Mouse (Mus musculus) intestine, embryonic 16.5 days (tissue): ENCODE measurements around the gene Hspb9. TPM values are rescaled to one million over a fixed set of nuclear protein-coding genes. Genes with fewer than 3 reads are reported as not detected.

ENCODE experiments used
- ATAC-seq: fragments of 200-750 bp; cut with Nextera tagmentation; 2 replicates; pipeline ENCODE4 v1.8.0; 2017; ENCODE audit warnings: moderate TSS enrichment, moderate library complexity
- H3K27ac ChIP-seq: fragments of 300-500 bp; sonication (generic); 2 replicates; pipeline ENCODE4 v1.5.1; 2014; ENCODE audit warnings: mild to moderate bottlenecking, low read length
- H3K27me3 ChIP-seq: fragments of 300-500 bp; sonication (generic); replicated peaks from 2 replicates; pipeline ENCODE4 v1.6.1; 2014; ENCODE audit warnings: low read length, control low read depth, mixed read lengths; ENCODE audit not compliant: control insufficient read depth, insufficient read depth
- H3K36me3 ChIP-seq: fragments of 300-500 bp; sonication (generic); 2 replicates; pipeline ENCODE4 v1.6.1; 2014; ENCODE audit warnings: low read length, control low read depth; ENCODE audit not compliant: control insufficient read depth, insufficient read depth
- H3K4me1 ChIP-seq: fragments of 300-500 bp; sonication (generic); 2 replicates; pipeline ENCODE4 v1.6.1; 2014; ENCODE audit warnings: low read length, control low read depth, mixed read lengths; ENCODE audit not compliant: control insufficient read depth, insufficient read depth
- H3K4me2 ChIP-seq: fragments of 300-500 bp; sonication (generic); 2 replicates; pipeline ENCODE4 v1.6.1; 2014; ENCODE audit warnings: low read depth, low read length, control low read depth
- H3K4me3 ChIP-seq: fragments of 300-500 bp; sonication (generic); 2 replicates; pipeline ENCODE4 v1.5.1; 2014; ENCODE audit warnings: mild to moderate bottlenecking, low read length
- H3K9ac ChIP-seq: fragments of 300-500 bp; sonication (generic); 2 replicates; pipeline ENCODE4 v1.6.1; 2014; ENCODE audit warnings: low read depth, low read length
- H3K9me3 ChIP-seq: fragments of 300-500 bp; sonication (generic); 2 replicates; pipeline ENCODE4 v1.6.1; 2016; ENCODE audit warnings: low read length, control low read depth; ENCODE audit not compliant: control insufficient read depth
- WGBS: fragments of 180-500 bp; shearing (Covaris S2); extraction: QIAGEN DNeasy Blood & Tissue Kit; methylation state at CpG from one replicate; pipeline ENCODE4 v1.1.7; 2014; 5-methylcytosine and 5-hydroxymethylcytosine counted together
- polyA plus RNA-seq: library from polyadenylated mRNA; unstranded; fragments of >200 nt; fragmentation: Nextera tagmentation; extraction: Ambion mirVana; gene quantifications from 2 replicates; pipeline ENCODE4 v1.2.1, GENCODE M21; 2015

The Hspb9 gene
- 0.29 TPM in 1 of 2 replicates, not detected in the other for polyA plus RNA-seq

DNA sequence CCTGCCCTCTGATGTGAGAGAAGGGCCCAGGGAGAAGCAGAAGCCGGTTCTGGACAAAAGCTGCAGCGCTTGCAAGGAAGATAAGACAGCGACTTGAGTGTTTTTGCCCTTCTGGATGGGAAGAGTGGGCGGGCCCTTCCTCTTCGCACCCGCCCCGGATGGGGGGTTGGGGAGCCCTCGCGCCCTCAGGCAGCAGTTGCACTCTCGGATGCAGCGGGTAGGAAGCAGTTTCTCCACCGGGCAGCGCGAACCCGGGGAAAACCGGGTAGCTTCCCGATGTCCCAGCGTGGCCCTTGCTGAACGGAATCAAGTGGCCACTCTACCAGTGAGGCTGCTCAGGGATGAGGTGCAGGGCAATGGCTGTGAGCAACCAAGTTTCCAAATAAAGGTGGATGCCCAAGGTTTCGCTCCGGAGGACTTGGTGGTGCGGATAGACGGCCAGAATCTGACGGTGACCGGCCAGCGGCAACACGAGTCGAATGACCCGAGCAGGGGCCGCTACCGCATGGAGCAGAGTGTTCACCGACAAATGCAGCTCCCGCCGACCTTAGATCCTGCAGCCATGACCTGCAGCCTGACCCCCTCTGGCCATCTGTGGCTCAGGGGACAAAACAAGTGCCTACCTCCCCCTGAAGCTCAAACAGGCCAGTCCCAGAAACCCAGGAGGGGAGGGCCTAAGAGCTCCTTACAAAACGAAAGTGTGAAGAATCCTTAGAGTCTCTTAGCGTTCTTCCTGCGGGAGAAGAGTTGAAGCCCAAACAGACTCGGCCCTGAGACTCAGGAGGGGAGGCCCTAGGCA lies at the start of gene Hspb9:
Gene Hspb9 (plus strand): TSS at position 116 of the 799 bp plus-strand sequence.
- peak within 1 kb of the TSS; percentile 74 for H3K27ac ChIP-seq
- ATAC-seq, result peak; percentile 27; the same call in 1 of the 2 replicates
- H3K4me1 ChIP-seq, result peaks cover 31% of the 10 kb centered on the region
- peak within 1 kb of the TSS; percentile 64 for H3K9ac ChIP-seq
- H3K36me3 ChIP-seq, result peaks cover 8% of the 10 kb centered on the region
- H3K4me3 ChIP-seq, result peak within 1 kb of the TSS; percentile 39
- peak within 1 kb of the TSS; percentile 60 for H3K4me2 ChIP-seq
- H3K27me3 ChIP-seq, result no peaks in the 10 kb centered on the region
- no peaks in the 10 kb centered on the region for H3K9me3 ChIP-seq
- WGBS, result 12% methylated on average over 38 of the region's 38 CpGs

DNA sequence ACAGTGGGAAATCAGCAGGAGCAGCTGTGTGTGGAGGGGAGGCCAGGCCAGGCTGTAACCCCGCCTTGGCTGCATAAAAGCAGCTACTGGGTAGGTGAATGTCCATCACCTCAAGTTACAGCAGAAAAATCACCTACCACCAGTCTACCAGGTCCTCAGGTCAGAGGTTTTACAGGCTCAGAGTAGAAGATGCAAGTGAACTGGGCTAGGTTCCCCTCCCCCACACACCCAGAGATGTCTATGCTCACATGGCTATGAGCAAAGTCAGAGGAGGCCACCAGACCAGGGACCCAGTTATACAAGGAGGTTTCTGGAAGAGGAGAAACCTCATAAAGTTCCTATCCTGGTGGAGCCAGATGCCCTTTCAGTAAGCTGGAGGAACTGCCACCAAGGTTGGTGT lies 42.6 kb upstream of the Hspb9 start:
- Histone ChIP-seq H3K4me1 (peaks cover 5% of the 10 kb centered on the region; the same call in 1 of the 2 replicates), H3K27ac (no peak overlapping the region), H3K9me3 (no peaks in the 10 kb centered on the region), H3K27me3 (peaks cover 4% of the 10 kb centered on the region; the same call in 1 of the 2 replicates), H3K4me3 (no peak overlapping the region), H3K4me2 (no peak overlapping the region), H3K9ac (no peak overlapping the region), H3K36me3 (no peaks in the 10 kb centered on the region)
- ATAC-seq, result no peak
- WGBS, result 72% methylated on average over 1 of the region's 1 CpGs

DNA sequence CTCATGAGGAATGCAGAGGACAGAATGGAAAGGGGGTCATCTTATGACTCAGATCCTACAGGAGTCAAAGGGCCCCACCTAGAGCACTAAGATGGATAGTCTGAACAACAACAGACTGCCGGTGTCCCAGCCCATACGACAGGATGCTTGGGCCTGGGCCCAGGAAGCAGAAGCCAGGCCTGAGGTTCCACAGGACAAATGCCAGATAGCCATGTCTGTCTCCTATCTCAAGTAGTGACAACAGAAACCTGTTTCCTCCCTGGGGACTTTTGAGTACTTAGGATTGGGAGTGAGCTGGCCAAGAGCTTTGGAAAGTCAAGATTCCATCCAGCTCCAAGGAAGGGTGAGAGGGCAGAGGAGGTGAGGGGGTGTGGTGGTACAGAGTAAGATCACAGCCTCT lies 41.7 kb upstream of the Hspb9 start:
- WGBS, result 45% methylated on average over 2 of the region's 2 CpGs
- H3K36me3 ChIP-seq, result no peaks in the 10 kb centered on the region
- no peaks in the 10 kb centered on the region for H3K9me3 ChIP-seq
- no peak for ATAC-seq
- H3K9ac ChIP-seq, result no peak overlapping the region
- H3K4me2 ChIP-seq, result no peak overlapping the region
- H3K27me3 ChIP-seq, result peaks cover 4% of the 10 kb centered on the region; the same call in 1 of the 2 replicates
- H3K4me1 ChIP-seq, result peaks cover 5% of the 10 kb centered on the region; the same call in 1 of the 2 replicates
- no peak overlapping the region for H3K4me3 ChIP-seq
- H3K27ac ChIP-seq, result no peak overlapping the region

DNA sequence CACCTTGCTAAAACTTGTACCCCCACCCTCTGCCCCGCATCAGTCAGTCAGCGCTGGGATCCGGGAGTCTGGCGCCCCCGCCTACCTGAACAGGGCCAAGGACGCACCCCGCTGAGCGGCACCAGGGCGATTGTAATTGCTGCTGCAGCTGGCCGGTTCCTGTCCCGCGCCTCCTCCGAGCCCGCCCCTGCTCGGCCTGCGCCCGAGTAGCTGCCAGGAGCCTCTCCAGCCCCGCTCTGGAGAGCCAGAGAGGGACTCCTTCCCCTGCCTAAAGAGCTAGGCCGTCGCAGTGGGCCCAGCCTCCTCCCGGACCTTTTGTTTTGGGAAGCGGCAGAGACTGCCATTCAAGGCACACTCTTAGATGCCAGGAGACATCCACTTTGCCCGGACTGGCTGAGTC lies 40.5 kb upstream of the Hspb9 start:
- Histone ChIP-seq H3K36me3 (no peaks in the 10 kb centered on the region), H3K9me3 (no peaks in the 10 kb centered on the region), H3K27ac (no peak overlapping the region), H3K4me3 (peak overlapping the region; percentile 18), H3K27me3 (peaks cover 4% of the 10 kb centered on the region; the same call in 1 of the 2 replicates), H3K9ac (peak overlapping the region; percentile 17), H3K4me1 (peaks cover 5% of the 10 kb centered on the region; the same call in 1 of the 2 replicates), H3K4me2 (no peak overlapping the region)
- ATAC-seq, result no peak
- 4% methylated on average over 23 of the region's 23 CpGs for WGBS

DNA sequence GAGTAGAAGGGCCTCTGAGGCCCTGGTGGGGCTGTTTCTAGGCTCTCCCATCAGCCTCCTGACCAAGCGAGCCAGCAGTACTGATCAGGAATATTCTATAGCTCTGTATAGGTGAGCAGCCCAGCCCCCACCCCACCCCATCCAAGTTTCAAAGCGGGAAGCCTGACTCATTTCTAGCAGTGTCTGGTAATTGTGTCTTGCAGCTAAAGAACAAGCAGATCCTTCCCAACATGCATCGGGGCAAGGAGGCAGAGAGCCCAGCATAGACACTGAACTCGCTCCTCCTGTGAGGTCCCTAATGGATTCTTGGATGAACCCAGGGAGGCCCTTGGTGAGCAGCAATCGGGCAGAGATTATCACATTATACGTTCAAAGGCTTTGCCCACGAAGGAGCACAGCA lies 35.8 kb upstream of the Hspb9 start:
- 59% methylated on average over 7 of the region's 7 CpGs for WGBS
- Histone ChIP-seq H3K4me1 (peaks cover 5% of the 10 kb centered on the region; the same call in 1 of the 2 replicates), H3K4me2 (no peak overlapping the region), H3K27ac (no peak overlapping the region), H3K4me3 (no peak overlapping the region), H3K9ac (no peak overlapping the region), H3K27me3 (no peaks in the 10 kb centered on the region; the same call in 1 of the 2 replicates), H3K36me3 (no peaks in the 10 kb centered on the region), H3K9me3 (no peaks in the 10 kb centered on the region)
- ATAC-seq, result no peak

DNA sequence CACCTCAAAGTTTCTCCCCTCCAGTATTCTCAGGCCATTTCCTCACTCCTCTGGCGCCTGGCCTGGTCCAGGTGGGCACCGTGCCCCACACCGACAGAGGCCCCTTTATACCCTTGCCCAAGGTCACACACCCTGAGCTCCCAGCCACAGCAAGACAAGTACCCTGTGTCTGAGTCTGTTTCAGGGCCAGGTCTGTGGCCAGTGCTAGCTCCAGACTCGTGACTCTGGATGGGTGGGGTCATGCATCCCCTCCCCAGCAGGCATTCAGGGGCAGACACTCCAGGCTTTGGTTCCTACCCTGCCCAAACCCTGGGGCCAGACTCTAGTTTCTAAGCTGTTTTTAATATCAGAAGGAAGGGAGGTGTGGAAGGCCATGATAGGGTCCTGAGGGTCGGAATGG lies 31.8 kb upstream of the Hspb9 start:
- H3K9ac ChIP-seq, result no peak overlapping the region
- H3K27ac ChIP-seq, result no peak overlapping the region
- H3K4me3 ChIP-seq, result no peak overlapping the region
- H3K27me3 ChIP-seq, result no peaks in the 10 kb centered on the region
- no peaks in the 10 kb centered on the region for H3K36me3 ChIP-seq
- H3K4me2 ChIP-seq, result no peak overlapping the region
- H3K4me1 ChIP-seq, result no peaks in the 10 kb centered on the region
- no peak for ATAC-seq
- WGBS, result 77% methylated on average over 5 of the region's 5 CpGs
- no peaks in the 10 kb centered on the region for H3K9me3 ChIP-seq

DNA sequence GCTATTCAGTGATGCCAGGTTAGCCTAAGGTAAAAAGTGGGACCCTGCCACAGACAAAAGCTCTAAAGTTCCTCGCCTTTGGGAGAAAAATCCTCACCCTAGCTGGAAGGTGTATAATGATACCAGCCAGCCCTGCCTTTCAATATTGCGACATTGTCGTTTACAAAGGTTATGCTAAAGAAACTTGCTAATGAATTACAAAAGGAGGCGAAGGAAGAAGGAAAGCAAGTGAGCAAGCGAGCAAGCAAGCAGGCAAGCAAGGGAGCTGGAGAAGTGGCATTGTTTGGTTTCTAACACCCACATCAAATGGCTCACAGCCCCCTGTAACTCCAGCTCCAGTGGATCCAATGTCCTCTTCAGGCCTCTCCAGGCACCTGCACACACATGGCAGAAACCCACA lies 31.1 kb upstream of the Hspb9 start:
- H3K9ac ChIP-seq, result no peak overlapping the region
- no peak overlapping the region for H3K4me3 ChIP-seq
- no peak overlapping the region for H3K27ac ChIP-seq
- no peaks in the 10 kb centered on the region for H3K9me3 ChIP-seq
- H3K36me3 ChIP-seq, result no peaks in the 10 kb centered on the region
- no peak for ATAC-seq
- 73% methylated on average over 5 of the region's 5 CpGs for WGBS
- no peaks in the 10 kb centered on the region for H3K4me1 ChIP-seq
- no peak overlapping the region for H3K4me2 ChIP-seq
- no peaks in the 10 kb centered on the region for H3K27me3 ChIP-seq

DNA sequence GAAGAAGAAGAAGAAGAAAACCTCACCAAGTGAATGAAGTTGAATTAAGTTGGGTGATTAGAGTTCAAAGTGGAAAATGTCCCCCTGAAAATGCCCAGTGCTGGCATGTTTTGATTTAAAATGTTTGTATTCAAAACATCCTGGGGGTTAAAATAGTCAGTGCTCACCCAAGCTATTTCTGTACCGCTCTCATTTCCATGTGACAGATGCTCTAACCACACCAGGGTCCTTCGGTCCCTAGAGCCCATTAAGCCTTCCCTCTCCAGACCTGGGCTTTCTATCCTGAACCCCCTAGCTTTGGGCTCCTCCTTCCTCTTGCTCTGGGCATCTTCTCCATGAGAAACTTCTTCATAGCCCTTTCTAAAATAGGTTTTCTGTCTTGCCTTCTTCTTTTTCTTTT lies 29.6 kb upstream of the Hspb9 start:
- H3K27ac ChIP-seq, result no peak overlapping the region
- WGBS, result 82% methylated on average over 2 of the region's 2 CpGs
- H3K9ac ChIP-seq, result no peak overlapping the region
- H3K4me2 ChIP-seq, result no peak overlapping the region
- no peaks in the 10 kb centered on the region for H3K27me3 ChIP-seq
- no peaks in the 10 kb centered on the region for H3K36me3 ChIP-seq
- no peak overlapping the region for H3K4me3 ChIP-seq
- no peaks in the 10 kb centered on the region for H3K4me1 ChIP-seq
- no peak for ATAC-seq
- no peaks in the 10 kb centered on the region for H3K9me3 ChIP-seq

DNA sequence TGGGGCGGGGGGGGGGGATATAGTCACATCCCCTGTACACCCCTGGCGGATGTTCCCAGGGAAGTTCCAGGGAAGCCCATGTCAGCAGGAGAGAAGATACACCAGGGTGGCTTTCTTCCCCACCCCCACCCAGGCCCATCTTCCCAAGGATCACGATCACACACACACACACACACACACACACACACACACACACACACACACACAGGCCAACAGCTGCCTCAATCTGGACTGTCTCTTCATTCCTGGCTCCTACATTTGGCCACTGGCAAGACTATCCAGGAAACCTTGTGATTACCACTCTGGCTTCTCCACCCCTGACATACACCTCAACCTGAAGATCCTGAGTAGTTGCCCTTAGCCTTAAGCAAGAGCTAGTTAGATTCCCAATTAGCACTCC lies 28.3 kb upstream of the Hspb9 start:
- 80% methylated on average over 3 of the region's 3 CpGs for WGBS
- Histone ChIP-seq H3K4me2 (no peak overlapping the region), H3K9me3 (no peaks in the 10 kb centered on the region), H3K9ac (no peak overlapping the region), H3K27me3 (no peaks in the 10 kb centered on the region), H3K36me3 (no peaks in the 10 kb centered on the region), H3K4me3 (no peak overlapping the region), H3K4me1 (no peaks in the 10 kb centered on the region; the same call in 1 of the 2 replicates), H3K27ac (no peak overlapping the region)
- no peak for ATAC-seq
